Mouse (Mus musculus) kidney, postnatal 10 days (tissue): ENCODE results near the gene Tkfc.
A peak's percentile ranks its signal among the peaks of the same experiment; 100 is the strongest.
"Not testable (repeated sequence)": the region's sequence is repeated elsewhere in the genome, so short reads cannot be mapped to it uniquely, and the experiment has no call there.

Experiments
- DNase-seq: peaks from one replicate; pipeline ENCODE4 v3.0.0; 2021; ENCODE audit warnings: mixed read lengths

Gene Tkfc

GRCm38 (mm10) chr19:10585112-10585511 is 20.3 kb downstream of the Tkfc start:
- no peak for DNase-seq

- DNase-seq = no peak
Observed at GRCm38 (mm10) chr19:10583550-10584146, 21.8 kb downstream of the Tkfc start.

- no peak for DNase-seq
Observed at GRCm38 (mm10) chr19:10581984-10582383, 23.5 kb downstream of the Tkfc start.

GRCm38 (mm10) chr19:10580761-10581160 is 24.7 kb downstream of the Tkfc start:
- DNase-seq = no peak

- DNase-seq = no peak
Observed at GRCm38 (mm10) chr19:10580102-10580501, 25.4 kb downstream of the Tkfc start.

GRCm38 (mm10) chr19:10576690-10577561 is 28.5 kb downstream of the Tkfc start, which contains the start of the genes Cyb561a3 and Tmem138:
Gene Cyb561a3 (plus strand): TSS chr19:10577172.
Gene Tmem138 (minus strand): TSS chr19:10577362.
- peak; percentile 94 for DNase-seq

GRCm38 (mm10) chr19:10569627-10570026 is 35.8 kb downstream of the Tkfc start:
- no peak for DNase-seq

- DNase-seq = no peak
Observed at GRCm38 (mm10) chr19:10565217-10565616, 40.2 kb downstream of the Tkfc start.

GRCm38 (mm10) chr19:10564278-10564677 is 41.2 kb downstream of the Tkfc start:
- DNase-seq = no peak

- no peak for DNase-seq
Observed at GRCm38 (mm10) chr19:10562351-10562750, 43.1 kb downstream of the Tkfc start.

- peak; percentile 33 for DNase-seq
Observed at GRCm38 (mm10) chr19:10561558-10562314, 43.7 kb downstream of the Tkfc start.

GRCm38 (mm10) chr19:10560108-10560507 is 45.3 kb downstream of the Tkfc start:
- peak; percentile 30 for DNase-seq

GRCm38 (mm10) chr19:10557837-10558375 is 47.5 kb downstream of the Tkfc start:
- not testable (repeated sequence) for DNase-seq

- no peak for DNase-seq
Observed at GRCm38 (mm10) chr19:10557430-10557829, 48.0 kb downstream of the Tkfc start.

GRCm38 (mm10) chr19:10557001-10557400 is 48.5 kb downstream of the Tkfc start:
- no peak for DNase-seq

- peak; percentile 91 for DNase-seq
Observed at GRCm38 (mm10) chr19:10555624-10556510, 49.6 kb downstream of the Tkfc start, which contains the start of gene Tmem216. Gene Tmem216 (minus strand): TSS chr19:10556238.

- DNase-seq = no peak
Observed at GRCm38 (mm10) chr19:10539454-10539853, 66.0 kb downstream of the Tkfc start.
